Mouse (Mus musculus): ENCODE measurements around the gene Cnot2.

DNA sequence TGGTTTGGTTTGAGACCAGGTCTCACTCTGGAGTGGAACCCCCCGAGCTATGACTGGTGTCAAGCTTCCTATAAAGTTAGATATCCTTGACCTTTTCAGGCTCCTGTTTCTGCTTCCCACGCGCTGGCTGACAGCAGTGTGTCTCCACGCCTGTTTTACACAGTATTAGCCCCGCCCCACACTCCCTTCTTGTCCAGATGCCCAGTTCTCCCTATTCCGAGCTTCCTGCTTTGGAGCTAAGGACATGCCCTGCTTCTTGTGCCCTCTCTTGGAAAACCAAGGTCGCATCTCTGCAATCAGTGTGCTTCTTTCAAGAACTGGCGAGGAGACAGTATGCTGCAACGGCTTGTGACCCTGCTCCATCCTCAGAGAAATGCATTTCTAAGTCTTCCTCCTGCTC is 130.7 kb downstream of the Cnot2 start:
- no peak for TF ChIP-seq CTCF (IDR thresholded peaks at IDR 0.05; ENCODE audit: insufficient read depth, low read length)
- TF ChIP-seq POLR2A (IDR thresholded peaks at IDR 0.05; ENCODE audit: borderline replicate concordance, extremely low read depth, low read depth, low read length) = no peak
